Mouse (Mus musculus) olfactory bulb, adult 2 months (tissue): ENCODE measurements around the gene Ceacam16.

ENCODE experiments used
- CTCF ChIP-seq: fragments of 200-500 bp; IDR thresholded peaks from 2 replicates; pipeline ENCODE4 v1.5.1; 2012; ENCODE audit warnings: low read depth, mild to moderate bottlenecking, low read length, moderate library complexity; ENCODE audit not compliant: insufficient read depth
- POLR2A ChIP-seq: fragments of 200-500 bp; IDR thresholded peaks from 2 replicates; pipeline ENCODE4 v1.6.1; 2012; ENCODE audit warnings: mild to moderate bottlenecking, low read depth, low read length, moderate library complexity; ENCODE audit not compliant: insufficient read depth

GRCm38 (mm10) chr7:19829694-19830093 lies 31.4 kb downstream of the Ceacam16 start:
- TF ChIP-seq POLR2A (no peak), CTCF (no peak)
